Mouse (Mus musculus) olfactory bulb, adult 2 months (tissue): Measurements from ENCODE around the gene Kif14. TPM values are rescaled to one million over a fixed set of nuclear protein-coding genes. Genes with fewer than 3 reads are reported as not detected.

Source experiments
- H3K27ac ChIP-seq: fragments of 200-500 bp; 2 replicates; pipeline ENCODE4 v1.5.1; 2012; ENCODE audit warnings: low read depth, low read length; ENCODE audit not compliant: insufficient read depth
- H3K4me1 ChIP-seq: fragments of 200-500 bp; 2 replicates; pipeline ENCODE4 v1.6.1; 2012; ENCODE audit warnings: low read length; ENCODE audit not compliant: control insufficient read depth, insufficient read depth
- H3K4me3 ChIP-seq: fragments of 200-500 bp; 2 replicates; pipeline ENCODE4 v1.5.1; 2012; ENCODE audit warnings: mild to moderate bottlenecking, low read depth, low read length, moderate library complexity; ENCODE audit not compliant: insufficient read depth
- CTCF ChIP-seq: fragments of 200-500 bp; IDR thresholded peaks from 2 replicates; pipeline ENCODE4 v1.5.1; 2012; ENCODE audit warnings: low read depth, mild to moderate bottlenecking, low read length, moderate library complexity; ENCODE audit not compliant: insufficient read depth
- POLR2A ChIP-seq: fragments of 200-500 bp; IDR thresholded peaks from 2 replicates; pipeline ENCODE4 v1.6.1; 2012; ENCODE audit warnings: mild to moderate bottlenecking, low read depth, low read length, moderate library complexity; ENCODE audit not compliant: insufficient read depth
- WGBS: fragments of 180-500 bp; shearing (Covaris S2); methylation state at CpG from one replicate; pipeline ENCODE4 v1.1.7; 2018; 5-methylcytosine and 5-hydroxymethylcytosine counted together
- polyA plus RNA-seq: library from polyadenylated mRNA; stranded (reverse); fragments of >200 nt; gene quantifications from 2 replicates; pipeline ENCODE4 v1.2.4, GENCODE M21; 2012; ENCODE audit warnings: low replicate concordance; ENCODE audit not compliant: missing spikeins, insufficient read depth, insufficient read length

Kif14 gene
- polyA plus RNA-seq, 1 experiment = not detected

DNA sequence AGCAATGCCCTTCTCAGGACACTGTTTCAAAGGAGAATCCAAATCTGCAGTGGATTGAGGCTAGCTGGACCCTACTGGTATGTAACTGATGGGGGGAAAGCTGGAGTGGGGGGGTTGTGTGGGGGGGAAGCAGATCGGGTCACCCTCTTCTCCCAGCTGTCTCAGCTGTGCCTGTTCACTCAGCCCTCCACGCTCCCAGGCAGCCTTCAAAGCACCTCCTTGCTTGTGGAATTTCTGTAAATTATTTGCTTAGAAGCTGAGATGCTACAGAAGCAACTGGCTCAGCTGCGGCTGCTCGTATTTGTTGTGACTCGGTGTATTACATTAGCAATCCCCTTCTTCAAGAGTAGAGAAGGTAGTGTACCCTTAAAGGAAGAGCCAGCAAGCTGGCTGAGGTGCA lies 93.1 kb downstream of the Kif14 start:
- Histone ChIP-seq H3K4me3 (no peak overlapping the region), H3K4me1 (no peaks in the 10 kb centered on the region), H3K27ac (no peak overlapping the region)
- 37% methylated on average over 5 of the region's 5 CpGs for WGBS
- TF ChIP-seq POLR2A (no peak), CTCF (no peak)

DNA sequence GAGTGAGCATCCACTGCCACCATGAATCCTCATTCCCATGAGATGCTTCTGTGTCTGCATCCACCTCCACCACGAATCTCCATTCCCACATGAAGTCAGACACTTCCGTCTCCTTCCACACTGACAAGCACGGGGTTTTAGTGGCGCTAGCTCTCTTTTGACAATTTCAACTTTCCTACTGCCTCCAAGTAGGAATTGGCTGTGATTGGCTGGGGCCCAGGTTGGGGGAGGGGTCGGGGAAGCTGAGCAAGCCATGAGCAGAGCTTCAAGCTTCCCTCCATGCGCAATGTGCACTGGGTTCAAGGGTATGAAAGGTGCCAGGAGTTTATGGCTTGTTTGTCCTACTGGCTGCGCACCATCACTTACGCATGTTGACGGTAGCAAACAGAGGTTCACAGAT lies 93.6 kb downstream of the Kif14 start:
- no peak overlapping the region for H3K4me3 ChIP-seq
- no peaks in the 10 kb centered on the region for H3K4me1 ChIP-seq
- H3K27ac ChIP-seq = no peak overlapping the region
- no peak for TF ChIP-seq CTCF
- TF ChIP-seq POLR2A = no peak
- WGBS = 85% methylated on average over 9 of the region's 9 CpGs

DNA sequence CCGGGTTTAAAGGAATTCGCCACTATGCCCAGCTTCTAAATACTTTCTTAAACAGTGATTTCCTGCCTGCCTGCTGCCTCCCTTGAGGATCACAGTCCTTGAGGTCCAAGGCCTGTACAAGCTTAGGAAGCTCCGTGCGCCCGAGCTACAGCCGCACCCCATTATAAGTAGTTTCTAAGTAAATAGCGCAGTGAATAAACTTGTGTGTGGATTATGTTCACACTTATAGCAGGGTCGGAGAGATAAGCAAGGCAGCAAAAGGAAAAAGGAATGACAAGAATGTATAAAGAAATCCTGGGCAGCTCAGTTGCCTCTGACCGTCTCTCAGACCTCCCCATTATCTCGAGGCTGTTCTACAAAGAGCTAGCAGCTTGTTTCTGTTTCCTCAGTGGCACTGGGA lies 95.7 kb downstream of the Kif14 start:
- no peaks in the 10 kb centered on the region for H3K4me1 ChIP-seq
- H3K27ac ChIP-seq = no peak overlapping the region
- no peak overlapping the region for H3K4me3 ChIP-seq
- no peak for TF ChIP-seq CTCF
- no peak for TF ChIP-seq POLR2A
- 85% methylated on average over 10 of the region's 10 CpGs for WGBS

DNA sequence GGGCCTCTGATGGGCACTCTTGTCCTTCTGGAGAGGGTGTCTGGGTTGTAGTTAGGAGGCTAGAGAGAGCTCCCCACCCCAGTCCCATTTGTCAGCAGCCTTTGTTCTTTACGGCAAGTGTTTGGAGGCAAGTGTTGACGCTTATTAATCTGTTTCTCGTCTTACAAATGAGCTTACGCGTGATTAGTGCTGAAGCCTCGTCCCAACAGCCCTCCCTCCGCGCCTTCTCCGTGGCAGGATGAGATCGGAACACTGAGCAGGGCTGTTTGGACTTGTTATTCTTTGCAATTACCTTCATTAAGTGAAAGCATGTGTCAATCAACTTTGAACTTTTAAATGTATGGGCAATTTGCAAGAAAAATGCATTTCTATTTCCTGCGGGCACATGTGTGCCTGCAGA lies 97.0 kb downstream of the Kif14 start:
- no peak for TF ChIP-seq POLR2A
- no peak for TF ChIP-seq CTCF
- no peak overlapping the region for H3K4me3 ChIP-seq
- no peak overlapping the region for H3K27ac ChIP-seq
- H3K4me1 ChIP-seq = no peaks in the 10 kb centered on the region
- WGBS = 56% methylated on average over 11 of the region's 11 CpGs

DNA sequence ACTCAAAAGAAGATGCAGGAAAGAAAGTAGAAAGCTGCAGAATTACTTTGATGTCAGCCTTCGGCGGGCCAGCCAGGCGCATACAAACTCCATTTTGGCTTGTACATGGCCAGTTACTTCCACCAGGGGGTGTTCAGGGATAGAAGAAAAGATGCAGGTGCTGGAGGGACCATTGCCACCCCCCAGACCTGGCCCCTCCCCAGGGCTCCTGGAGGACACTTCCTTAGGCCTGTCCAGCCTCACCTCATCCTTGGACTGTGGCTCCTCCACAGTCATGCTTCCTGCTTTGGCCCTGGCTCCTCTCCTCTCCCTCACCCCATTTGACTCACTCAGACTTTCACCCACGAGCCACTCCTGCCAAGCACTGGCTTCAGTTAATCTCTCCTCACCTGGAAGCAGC lies 98.8 kb downstream of the Kif14 start:
- WGBS = 83% methylated on average over 4 of the region's 4 CpGs
- TF ChIP-seq POLR2A (no peak), CTCF (no peak)
- H3K27ac ChIP-seq = no peak overlapping the region
- no peaks in the 10 kb centered on the region for H3K4me1 ChIP-seq
- H3K4me3 ChIP-seq = no peak overlapping the region

DNA sequence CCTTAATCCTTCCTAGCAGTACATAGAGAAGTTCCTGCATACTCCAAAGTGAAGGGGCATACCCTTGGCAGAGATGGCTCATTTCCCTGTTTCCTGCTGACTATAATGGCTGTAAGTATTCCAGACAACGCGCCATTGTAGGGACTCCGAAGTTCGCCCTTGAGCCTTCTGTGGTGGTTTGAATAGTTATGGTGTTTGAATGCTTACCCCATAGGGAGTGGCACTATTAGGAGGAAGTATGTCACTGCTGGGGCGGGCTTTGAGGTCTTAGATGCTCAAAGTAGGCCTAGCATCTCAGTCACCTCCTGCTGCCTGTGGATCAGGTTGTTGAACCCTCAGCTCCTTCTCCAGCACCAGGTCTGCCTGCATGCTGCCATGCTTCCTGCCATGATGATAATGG lies 100.2 kb downstream of the Kif14 start:
- TF ChIP-seq CTCF (no peak), POLR2A (no peak)
- Histone ChIP-seq H3K4me1 (peaks cover 4% of the 10 kb centered on the region; the same call in 1 of the 2 replicates), H3K27ac (no peak overlapping the region), H3K4me3 (no peak overlapping the region)
- 87% methylated on average over 5 of the region's 5 CpGs for WGBS

DNA sequence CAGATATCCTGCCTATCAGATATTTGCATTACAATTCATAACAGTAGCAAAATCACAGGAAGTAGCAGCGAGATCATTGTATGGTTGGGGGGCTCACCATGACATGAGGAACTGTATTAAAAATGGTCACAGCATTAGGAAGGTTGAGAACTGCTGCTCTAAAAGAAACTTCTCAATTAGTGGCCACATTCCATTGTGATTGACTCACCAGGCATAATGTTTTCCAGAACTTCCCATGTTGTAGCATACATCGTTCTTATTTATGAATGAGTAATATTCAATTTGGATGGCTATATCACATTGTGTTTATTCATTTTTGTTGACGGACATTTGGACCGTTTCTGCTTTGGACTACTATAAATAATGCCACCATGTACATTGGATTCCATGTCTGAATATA lies 101.5 kb downstream of the Kif14 start:
- Histone ChIP-seq H3K4me1 (peaks cover 4% of the 10 kb centered on the region; the same call in 1 of the 2 replicates), H3K27ac (no peak overlapping the region), H3K4me3 (no peak overlapping the region)
- TF ChIP-seq CTCF (no peak), POLR2A (no peak)
- WGBS = 94% methylated on average over 4 of the region's 4 CpGs

DNA sequence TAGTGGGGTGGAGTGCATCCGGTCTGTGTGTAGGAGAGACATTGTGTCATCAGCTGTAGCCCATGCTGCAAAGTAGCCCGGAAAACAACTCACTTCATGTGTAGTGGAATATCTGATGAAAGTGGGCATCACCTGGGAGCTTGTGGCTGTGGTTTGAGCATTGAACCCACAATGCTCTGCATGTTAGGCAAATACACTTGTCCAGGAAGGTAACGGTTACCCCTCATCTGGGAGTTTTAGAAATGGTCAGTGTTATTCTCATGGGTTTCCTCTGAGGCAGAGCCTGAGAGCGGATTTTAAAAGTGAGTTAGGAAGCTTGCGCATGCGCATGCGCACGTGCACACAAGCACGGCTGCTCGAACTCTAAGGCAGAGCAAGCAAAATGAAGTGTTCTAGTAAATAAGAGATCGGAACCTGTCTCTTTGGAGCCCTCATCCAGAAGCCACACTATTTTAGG lies 102.6 kb downstream of the Kif14 start:
- Histone ChIP-seq H3K4me1 (peaks cover 4% of the 10 kb centered on the region; the same call in 1 of the 2 replicates), H3K4me3 (no peak overlapping the region), H3K27ac (no peak overlapping the region)
- 95% methylated on average over 11 of the region's 11 CpGs for WGBS
- TF ChIP-seq POLR2A (no peak), CTCF (no peak)

DNA sequence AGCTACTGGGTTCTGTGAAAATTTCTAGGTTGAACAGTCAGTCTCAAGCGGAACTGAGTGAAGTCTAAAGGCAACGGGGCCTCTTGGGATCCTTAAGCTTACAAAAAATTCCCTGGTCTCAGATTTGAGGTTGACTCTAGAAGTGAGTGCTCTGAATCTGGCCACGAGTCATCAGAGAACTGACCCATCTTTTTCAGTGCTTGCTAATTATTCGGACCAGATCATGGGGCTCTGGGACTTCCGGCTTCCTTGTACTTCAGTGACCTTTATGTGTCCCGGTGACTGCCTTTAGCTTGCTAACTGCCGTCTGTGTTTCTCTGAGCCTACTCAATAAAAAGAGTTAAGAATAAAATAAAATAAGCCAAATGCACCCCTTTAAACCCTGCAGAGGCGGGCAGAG lies 103.1 kb downstream of the Kif14 start:
- TF ChIP-seq POLR2A (no peak), CTCF (no peak)
- 84% methylated on average over 8 of the region's 8 CpGs for WGBS
- peaks cover 4% of the 10 kb centered on the region; the same call in 1 of the 2 replicates for H3K4me1 ChIP-seq
- no peak overlapping the region for H3K4me3 ChIP-seq
- H3K27ac ChIP-seq = no peak overlapping the region

DNA sequence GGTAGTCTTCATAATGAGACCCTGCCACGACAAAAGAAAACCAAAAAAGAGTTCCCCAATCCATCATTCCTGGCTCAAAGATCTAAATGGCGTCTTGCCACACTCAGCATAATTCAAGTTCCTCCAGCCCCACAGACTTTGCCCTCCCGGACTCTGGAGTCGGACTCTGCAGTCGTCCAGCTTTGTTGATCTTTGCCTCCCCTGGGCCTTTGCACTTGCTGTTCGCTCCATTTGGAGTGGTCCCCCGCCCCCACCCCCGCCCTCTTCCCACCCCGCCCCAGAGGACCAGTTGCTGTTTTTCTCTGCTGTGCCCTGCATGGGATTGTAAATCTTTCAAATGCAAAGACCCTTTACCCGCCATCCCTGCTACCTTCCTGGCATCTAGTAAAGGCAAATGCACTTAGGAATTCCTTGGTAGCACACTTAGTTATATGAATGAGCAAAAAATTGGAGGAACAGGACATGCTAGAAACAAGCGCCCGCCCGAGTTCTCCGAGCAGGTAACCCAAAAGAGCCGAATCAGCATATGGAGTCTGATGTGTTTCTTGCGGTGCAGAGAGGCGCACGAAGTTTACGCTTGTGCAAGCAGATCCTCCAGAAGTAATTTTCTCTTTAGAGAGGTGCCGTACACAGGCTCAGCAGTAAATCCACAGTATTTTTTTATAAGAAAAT lies 103.6 kb downstream of the Kif14 start:
- Histone ChIP-seq H3K4me1 (peaks cover 4% of the 10 kb centered on the region; the same call in 1 of the 2 replicates), H3K27ac (no peak overlapping the region), H3K4me3 (no peak overlapping the region)
- WGBS = 59% methylated on average over 20 of the region's 20 CpGs
- no peak for TF ChIP-seq CTCF
- no peak for TF ChIP-seq POLR2A
